Mouse (Mus musculus): ENCODE measurements around the gene Cd244a.

DNA sequence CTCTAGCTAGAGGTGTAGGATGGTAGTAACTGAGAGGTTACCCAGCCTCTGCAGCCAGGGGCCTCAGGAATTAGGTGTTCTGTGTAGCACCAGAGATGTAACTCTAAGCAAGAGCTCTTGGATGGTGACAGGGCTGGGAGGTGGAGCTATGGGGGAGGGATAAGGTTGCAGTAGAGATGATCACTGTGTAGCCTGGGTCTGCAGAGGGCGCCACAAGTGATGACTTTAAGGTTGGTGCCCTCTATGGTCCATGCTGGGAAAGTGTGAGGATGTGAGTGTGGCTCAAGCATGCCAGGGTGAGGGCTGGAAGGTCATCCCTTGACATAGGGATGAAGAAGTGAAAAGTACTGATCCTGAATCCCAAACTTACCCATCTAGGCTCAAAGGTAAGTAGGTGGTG, 44.0 kb upstream of the Cd244a start:
- no peak for TF ChIP-seq POLR2A (IDR thresholded peaks at IDR 0.05; ENCODE audit: insufficient read length, low read depth)
- no peak for TF ChIP-seq MYOG (IDR thresholded peaks at IDR 0.05; ENCODE audit: control insufficient read depth in 1 of 3, insufficient read depth in 1 of 3, insufficient read length in 2 of 3, low read depth in 2 of 3)
